Mouse (Mus musculus): ENCODE data around the gene Rhoq. TPM values are rescaled to one million over a fixed set of nuclear protein-coding genes. Genes with fewer than 3 reads are reported as not detected.
A peak's percentile ranks its signal among the peaks of the same experiment; 100 is the strongest.

The Rhoq gene
- polyA plus RNA-seq, 1 experiment from 2014 or later: 5.7 TPM

DNA sequence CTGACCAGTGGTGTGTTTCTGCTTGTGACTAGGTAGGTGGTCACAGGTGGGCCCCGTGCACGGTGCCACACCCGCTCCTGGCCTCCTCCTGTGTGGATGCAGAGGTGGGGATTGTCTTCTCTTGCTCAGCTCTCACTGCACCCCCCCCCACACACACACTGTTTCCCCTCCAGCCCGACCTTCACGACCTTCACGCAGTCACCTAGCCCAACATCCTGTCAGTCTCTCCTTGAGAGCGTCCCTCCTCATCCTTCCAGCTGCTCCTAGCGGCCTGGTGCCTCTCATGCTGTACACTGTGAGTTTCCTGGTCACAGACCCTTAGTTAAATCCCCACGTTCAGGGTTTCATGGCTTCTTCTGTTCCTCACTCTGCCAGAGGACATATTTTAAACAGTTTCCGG is 13.5 kb downstream of the Rhoq start:
- 86% methylated on average over 10 of the region's 10 CpGs for WGBS
- ATAC-seq: no peak

GRCm38 (mm10) chr17:86978496-86978895 is 15.6 kb downstream of the Rhoq start:
- 92% methylated on average over 6 of the region's 6 CpGs for WGBS
- no peak overlapping the region for H3K4me2 ChIP-seq

More for the DNA sequence above, 13.5 kb downstream of the Rhoq start:
- Histone ChIP-seq H3K9me3 (replicated peaks) (no peaks in the 10 kb centered on the region), H3K36me3 (ENCODE audit: poor library complexity, severe bottlenecking) (peaks cover 26% of the 10 kb centered on the region), H3K9ac (no peak overlapping the region), H3K27me3 (no peaks in the 10 kb centered on the region), H3K4me1 (peaks cover under 1% of the 10 kb centered on the region; the same call in 1 of the 2 replicates), H3K4me3 (no peak overlapping the region), H3K4me2 (no peak overlapping the region), H3K27ac (no peak overlapping the region)

GRCm38 (mm10) chr17:86981205-86981604 is 18.3 kb downstream of the Rhoq start:
- Histone ChIP-seq H3K9ac (no peak overlapping the region), H3K4me1 (peaks cover 6% of the 10 kb centered on the region), H3K9me3 (replicated peaks) (no peaks in the 10 kb centered on the region), H3K4me3 (no peak overlapping the region), H3K36me3 (ENCODE audit: poor library complexity, severe bottlenecking) (peaks cover 19% of the 10 kb centered on the region), H3K27ac (no peak overlapping the region), H3K27me3 (no peaks in the 10 kb centered on the region), H3K4me2 (no peak overlapping the region)
- ATAC-seq: no peak
- 88% methylated on average over 1 of the region's 1 CpGs for WGBS

More at GRCm38 (mm10) chr17:86978496-86978895, 15.6 kb downstream of the Rhoq start:
- no peaks in the 10 kb centered on the region for H3K27me3 ChIP-seq
- no peak for ATAC-seq
- H3K27ac ChIP-seq: no peak overlapping the region
- H3K4me1 ChIP-seq: no peaks in the 10 kb centered on the region
- no peak overlapping the region for H3K4me3 ChIP-seq
- peaks cover 26% of the 10 kb centered on the region for H3K36me3 ChIP-seq (ENCODE audit: poor library complexity, severe bottlenecking)
- H3K9me3 ChIP-seq (replicated peaks): no peaks in the 10 kb centered on the region
- no peak overlapping the region for H3K9ac ChIP-seq

DNA sequence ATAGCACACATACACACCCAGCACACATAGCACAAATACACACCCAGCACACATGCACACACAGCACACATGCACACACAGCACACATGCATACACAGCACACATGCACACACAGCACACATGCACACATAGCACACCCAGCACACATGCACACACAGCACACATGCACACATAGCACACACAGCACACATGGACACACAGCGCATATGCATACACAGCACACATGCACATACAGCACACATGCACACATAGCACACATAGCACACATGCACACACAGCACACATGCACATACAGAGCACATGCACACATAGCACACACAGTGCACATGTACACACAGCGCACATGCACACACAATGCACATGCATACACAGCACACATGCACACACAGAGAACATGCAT is 18.8 kb downstream of the Rhoq start:
- Histone ChIP-seq H3K36me3 (ENCODE audit: poor library complexity, severe bottlenecking) (peaks cover 16% of the 10 kb centered on the region; the same call in 1 of the 2 replicates), H3K27me3 (no peaks in the 10 kb centered on the region), H3K9ac (no peak overlapping the region), H3K9me3 (replicated peaks) (no peaks in the 10 kb centered on the region), H3K4me3 (no peak overlapping the region), H3K27ac (no peak overlapping the region), H3K4me2 (no peak overlapping the region), H3K4me1 (peaks cover 11% of the 10 kb centered on the region)
- WGBS: 96% methylated on average over 2 of the region's 2 CpGs
- no peak for ATAC-seq

GRCm38 (mm10) chr17:86982497-86982896 is 19.6 kb downstream of the Rhoq start:
- no peaks in the 10 kb centered on the region for H3K27me3 ChIP-seq
- 82% methylated on average over 9 of the region's 9 CpGs for WGBS

DNA sequence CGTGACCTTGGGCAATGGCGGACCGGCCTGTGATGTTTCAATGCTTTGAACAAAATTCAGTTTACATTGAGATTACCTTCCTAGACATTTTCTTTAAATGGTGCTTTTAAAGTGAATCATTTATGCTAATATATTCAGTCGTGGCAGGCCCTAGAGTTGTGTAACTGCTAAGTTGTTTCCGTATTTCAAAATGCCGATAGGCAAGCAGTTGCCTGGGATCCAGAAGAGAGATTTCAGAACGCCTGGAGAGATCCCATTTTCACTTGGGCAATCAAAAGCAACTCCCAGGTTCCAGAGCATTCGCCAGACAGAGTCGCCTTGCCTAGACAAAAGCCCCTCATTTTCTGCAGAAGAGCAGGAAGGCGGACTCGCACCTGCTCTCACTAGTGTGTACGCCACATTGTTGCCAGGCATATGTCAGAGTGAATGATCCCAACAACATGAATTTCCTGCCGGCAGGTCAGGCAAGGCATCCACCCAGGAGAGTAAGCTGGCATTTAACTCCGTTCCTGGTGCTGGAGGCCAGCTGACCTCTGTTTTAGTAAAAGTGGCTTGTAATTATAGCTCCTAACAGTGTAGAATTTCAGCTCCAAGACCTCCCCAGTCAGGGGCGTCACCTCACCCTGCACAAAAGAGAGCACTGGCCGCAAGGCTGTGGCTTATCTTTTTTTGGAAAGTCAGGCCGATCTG is 23.7 kb downstream of the Rhoq start:
- no peaks in the 10 kb centered on the region for H3K9me3 ChIP-seq (replicated peaks)
- no peaks in the 10 kb centered on the region for H3K27me3 ChIP-seq
- H3K4me3 ChIP-seq: no peak overlapping the region
- peak overlapping the region; percentile 34; the same call in 1 of the 2 replicates for H3K9ac ChIP-seq
- H3K4me2 ChIP-seq: 0 out of 2 replicates have a peak overlapping the region, but pooled peaks have one; percentile 5
- ATAC-seq: no peak
- H3K27ac ChIP-seq: peak overlapping the region; percentile 31; the same call in 1 of the 2 replicates
- H3K4me1 ChIP-seq: peaks cover 23% of the 10 kb centered on the region
- 37% methylated on average over 17 of the region's 17 CpGs for WGBS
- H3K36me3 ChIP-seq (ENCODE audit: poor library complexity, severe bottlenecking): no peaks in the 10 kb centered on the region; the same call in 1 of the 2 replicates

More at GRCm38 (mm10) chr17:86982497-86982896, 19.6 kb downstream of the Rhoq start:
- ATAC-seq: no peak
- Histone ChIP-seq H3K9ac (no peak overlapping the region), H3K27ac (no peak overlapping the region), H3K4me2 (no peak overlapping the region), H3K4me3 (no peak overlapping the region), H3K36me3 (ENCODE audit: poor library complexity, severe bottlenecking) (peaks cover 16% of the 10 kb centered on the region; the same call in 1 of the 2 replicates), H3K9me3 (replicated peaks) (no peaks in the 10 kb centered on the region), H3K4me1 (peaks cover 17% of the 10 kb centered on the region)

DNA sequence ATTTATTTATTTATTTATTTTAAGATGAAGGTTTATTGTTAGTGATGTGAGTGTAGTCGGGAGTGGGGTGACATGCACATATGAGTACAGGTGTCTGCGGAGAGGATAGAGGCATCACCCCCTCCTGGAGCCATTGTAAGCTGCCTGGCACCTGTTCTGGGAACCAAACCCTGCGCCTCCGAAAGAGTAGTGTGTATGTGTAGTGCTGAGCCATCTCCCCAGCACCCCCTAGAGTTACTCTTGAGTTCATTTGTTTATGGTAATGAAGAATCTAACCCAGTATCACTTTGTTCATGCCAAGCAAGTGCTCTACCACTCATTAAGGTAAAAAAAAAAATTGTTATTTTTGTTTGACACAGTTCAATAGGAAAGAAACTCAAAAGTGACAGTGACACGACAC is 25.3 kb downstream of the Rhoq start:
- no peaks in the 10 kb centered on the region for H3K9me3 ChIP-seq (replicated peaks)
- ATAC-seq: no peak
- 82% methylated on average over 5 of the region's 5 CpGs for WGBS
- no peak overlapping the region for H3K4me3 ChIP-seq
- no peaks in the 10 kb centered on the region for H3K27me3 ChIP-seq
- H3K9ac ChIP-seq: no peak overlapping the region
- no peaks in the 10 kb centered on the region for H3K36me3 ChIP-seq (ENCODE audit: poor library complexity, severe bottlenecking)
- H3K4me2 ChIP-seq: no peak overlapping the region
- no peak overlapping the region for H3K27ac ChIP-seq
- H3K4me1 ChIP-seq: peaks cover 23% of the 10 kb centered on the region

DNA sequence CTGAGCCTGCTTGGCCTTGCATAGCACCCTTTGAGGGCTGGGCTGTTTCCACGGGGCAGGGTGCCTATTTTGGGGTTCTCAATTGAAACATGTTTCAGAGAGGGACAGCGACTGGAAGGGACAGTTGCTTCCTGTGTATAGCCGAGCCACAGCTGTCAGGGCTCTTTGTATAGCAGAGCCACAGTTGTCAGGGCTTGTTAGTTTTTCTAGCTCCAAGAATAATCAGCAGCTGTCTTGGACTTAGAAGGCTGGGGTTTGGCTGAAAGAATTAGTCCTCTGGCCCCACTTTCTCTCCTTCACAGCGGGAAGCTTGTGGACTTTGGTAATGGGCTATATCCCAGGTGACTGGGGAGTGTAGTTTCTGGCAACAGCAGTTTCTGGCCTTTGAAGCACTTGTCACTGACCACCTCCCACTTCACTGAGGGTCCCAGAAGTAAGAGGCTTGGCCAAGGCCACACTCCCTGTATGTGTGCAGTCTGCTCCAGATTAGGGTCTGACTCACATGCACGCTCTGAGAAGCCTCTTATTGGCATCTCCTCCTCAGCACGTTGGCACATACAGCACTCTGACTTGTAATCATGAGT is 25.8 kb downstream of the Rhoq start:
- peak; percentile 31; the same call in 1 of the 2 replicates for ATAC-seq

GRCm38 (mm10) chr17:86991306-86991705 is 28.4 kb downstream of the Rhoq start:
- Histone ChIP-seq H3K4me1 (peaks cover 16% of the 10 kb centered on the region), H3K27ac (no peak overlapping the region), H3K4me2 (no peak overlapping the region), H3K9me3 (replicated peaks) (no peaks in the 10 kb centered on the region), H3K36me3 (ENCODE audit: poor library complexity, severe bottlenecking) (no peaks in the 10 kb centered on the region), H3K9ac (no peak overlapping the region), H3K4me3 (no peak overlapping the region), H3K27me3 (no peaks in the 10 kb centered on the region)
- no peak for ATAC-seq
- WGBS: 93% methylated on average over 8 of the region's 8 CpGs

More for the DNA sequence above, 25.8 kb downstream of the Rhoq start:
- Histone ChIP-seq H3K36me3 (ENCODE audit: poor library complexity, severe bottlenecking) (no peaks in the 10 kb centered on the region), H3K4me1 (peaks cover 23% of the 10 kb centered on the region), H3K9me3 (replicated peaks) (no peaks in the 10 kb centered on the region), H3K4me2 (no peak overlapping the region), H3K27me3 (no peaks in the 10 kb centered on the region), H3K9ac (no peak overlapping the region), H3K4me3 (no peak overlapping the region), H3K27ac (no peak overlapping the region)
- WGBS: 63% methylated on average over 6 of the region's 6 CpGs

- Histone ChIP-seq H3K4me3 (no peak overlapping the region), H3K27me3 (no peaks in the 10 kb centered on the region), H3K4me1 (no peaks in the 10 kb centered on the region), H3K27ac (no peak overlapping the region), H3K36me3 (ENCODE audit: poor library complexity, severe bottlenecking) (peaks cover 13% of the 10 kb centered on the region), H3K4me2 (no peak overlapping the region), H3K9me3 (replicated peaks) (no peaks in the 10 kb centered on the region), H3K9ac (no peak overlapping the region)
- WGBS: 93% methylated on average over 6 of the region's 6 CpGs
- ATAC-seq: no peak
Observed at GRCm38 (mm10) chr17:86997323-86997722, 34.4 kb downstream of the Rhoq start.

GRCm38 (mm10) chr17:87008950-87009349 is 46.1 kb downstream of the Rhoq start:
- no peak overlapping the region for H3K27ac ChIP-seq
- WGBS: 88% methylated on average over 3 of the region's 3 CpGs
- no peaks in the 10 kb centered on the region for H3K9me3 ChIP-seq (replicated peaks)
- H3K27me3 ChIP-seq: no peaks in the 10 kb centered on the region
- H3K4me3 ChIP-seq: no peak overlapping the region
- no peak overlapping the region for H3K4me2 ChIP-seq
- ATAC-seq: no peak
- peaks cover 9% of the 10 kb centered on the region for H3K36me3 ChIP-seq (ENCODE audit: poor library complexity, severe bottlenecking)
- no peaks in the 10 kb centered on the region for H3K4me1 ChIP-seq
- H3K9ac ChIP-seq: no peak overlapping the region

- Histone ChIP-seq H3K4me1 (no peaks in the 10 kb centered on the region), H3K9ac (no peak overlapping the region), H3K9me3 (replicated peaks) (no peaks in the 10 kb centered on the region), H3K36me3 (ENCODE audit: poor library complexity, severe bottlenecking) (peaks cover 14% of the 10 kb centered on the region), H3K27ac (no peak overlapping the region; the same call in 1 of the 2 replicates), H3K27me3 (no peaks in the 10 kb centered on the region), H3K4me3 (no peak overlapping the region), H3K4me2 (no peak overlapping the region)
- WGBS: 76% methylated on average over 13 of the region's 13 CpGs
- ATAC-seq: peak; percentile 74; the same call in 1 of the 2 replicates
Observed at GRCm38 (mm10) chr17:87011301-87012019, 48.6 kb downstream of the Rhoq start.

Measured in forebrain, embryonic 13.5 days (tissue).